Mouse (Mus musculus): ENCODE data around the gene Serpinb1c. TPM values are rescaled to one million over a fixed set of nuclear protein-coding genes. Genes with fewer than 3 reads are reported as not detected.

Gene Serpinb1c
- total RNA-seq, 1 experiment, result not detected

DNA sequence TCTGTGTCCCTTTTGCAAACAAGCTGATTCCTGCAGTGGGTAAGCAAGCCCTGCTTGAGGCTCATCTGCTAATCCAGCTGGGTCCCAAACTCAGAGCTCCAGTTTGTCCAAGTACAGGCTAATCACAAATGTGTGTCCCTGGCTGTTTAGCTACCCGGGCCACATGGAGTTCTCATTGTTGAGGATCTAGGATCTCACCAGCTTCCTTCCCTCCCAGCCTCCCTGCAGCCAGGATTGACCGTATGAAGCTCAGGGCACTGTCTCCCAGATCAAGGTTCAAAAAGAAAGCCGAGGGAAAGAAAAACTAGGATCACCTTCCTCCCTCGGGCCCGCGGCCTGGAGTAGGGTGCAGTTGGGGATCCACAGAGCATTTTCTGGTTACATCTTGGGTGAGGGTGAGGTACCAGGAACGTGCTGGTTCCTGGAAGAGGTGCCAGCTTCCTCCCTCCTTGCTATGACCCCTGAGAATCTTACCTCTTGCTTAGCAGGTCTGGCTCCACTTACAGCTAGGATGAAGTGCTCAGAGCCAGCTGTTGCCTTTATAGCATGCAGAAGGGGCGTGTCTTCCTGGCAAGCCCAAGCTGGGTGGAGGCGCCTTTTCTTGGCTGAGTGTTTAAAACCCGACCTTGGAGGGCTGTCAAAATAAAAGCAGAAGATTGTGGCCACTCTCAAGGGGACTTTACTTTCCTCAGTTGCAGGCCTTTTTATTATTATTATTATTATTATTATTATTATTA lies 47.2 kb downstream of the Serpinb1c start, which contains the start of gene Serpinb1a:
Serpinb1a (minus strand) TSS at position 518 of the 737 bp plus-strand sequence.
- H3K4me1 ChIP-seq (ENCODE audit: control insufficient read depth in 2 of 2, insufficient read depth in 2 of 2, low read length in 2 of 2, poor library complexity in 1 of 2), result peaks cover 2 to 3% of the 10 kb centered on the region in 2 experiments; a peak in 1 of 4 replicates
- no peaks in the 10 kb centered on the region for H3K9me3 ChIP-seq (ENCODE audit: control insufficient read depth, insufficient read depth, low read depth, low read length)
- TF ChIP-seq ZC3H11A (IDR thresholded peaks at IDR 0.05; ENCODE audit: borderline replicate concordance, low read depth, low read length), result no peak
- TF ChIP-seq MAFK (IDR thresholded peaks at IDR 0.05; ENCODE audit: insufficient read depth, low read depth, low read length), result no peak
- no peak for TF ChIP-seq CHD2 (IDR thresholded peaks at IDR 0.05; ENCODE audit: low read depth, low read length)
- no peak for TF ChIP-seq HCFC1 (IDR thresholded peaks at IDR 0.05; ENCODE audit: borderline replicate concordance, insufficient read depth, low read length)
- TF ChIP-seq ZNF384 (IDR thresholded peaks at IDR 0.05; ENCODE audit: low read depth, low read length), result no peak
- no peak for DNase-seq (ENCODE audit: low read depth, low spot score)
- no peak within 1 kb of the TSS for H3K9ac ChIP-seq (ENCODE audit: insufficient read depth, low read depth, low read length, poor library complexity, severe bottlenecking)
- no peak within 1 kb of the TSS for H3K27ac ChIP-seq (ENCODE audit: insufficient read depth, low read depth, low read length, poor library complexity, severe bottlenecking)
- no peaks in the 10 kb centered on the region for H3K36me3 ChIP-seq (ENCODE audit: control insufficient read depth, insufficient read depth, low read length, poor library complexity, severe bottlenecking)
- in situ Hi-C loops (cut with MboI; ENCODE audit: low sequenced_read_pairs in 2 of 2, unreplicated experiment in 2 of 2), result no loop called here
- H3K4me3 ChIP-seq (ENCODE audit: insufficient read depth in 1 of 2, low read depth in 1 of 2, low read length in 2 of 2, poor library complexity in 1 of 2, severe bottlenecking in 1 of 2), result no peak within 1 kb of the TSS

DNA sequence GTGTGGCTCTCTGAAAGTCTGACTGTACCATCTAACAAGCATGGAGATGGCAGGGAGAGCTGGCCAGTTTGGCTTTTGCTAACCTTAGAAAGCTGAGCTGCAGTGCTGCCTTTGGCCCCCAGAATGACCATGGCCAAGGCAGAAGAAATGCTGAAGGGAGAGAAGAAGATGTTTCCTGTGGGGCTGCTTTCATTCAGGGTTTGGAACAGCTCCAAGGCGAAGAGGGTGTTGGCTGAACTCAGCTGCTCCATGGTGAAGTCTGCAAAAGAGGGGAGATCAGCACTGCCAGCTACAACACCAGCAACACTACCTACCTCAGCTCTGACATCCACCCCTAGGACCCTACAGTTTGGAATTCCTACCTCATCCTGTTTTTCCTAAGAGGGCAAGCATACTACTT lies 47.9 kb downstream of the Serpinb1c start:
- Histone ChIP-seq H3K9ac (ENCODE audit: insufficient read depth, low read depth, low read length, poor library complexity, severe bottlenecking) (no peak overlapping the region), H3K9me3 (ENCODE audit: control insufficient read depth, insufficient read depth, low read depth, low read length) (no peaks in the 10 kb centered on the region), H3K36me3 (ENCODE audit: control insufficient read depth, insufficient read depth, low read length, poor library complexity, severe bottlenecking) (no peaks in the 10 kb centered on the region), H3K27ac (ENCODE audit: insufficient read depth, low read depth, low read length, poor library complexity, severe bottlenecking) (no peak overlapping the region), H3K4me3 (ENCODE audit: insufficient read depth in 1 of 2, low read depth in 1 of 2, low read length in 2 of 2, poor library complexity in 1 of 2, severe bottlenecking in 1 of 2) (no peak overlapping the region), H3K4me1 (ENCODE audit: control insufficient read depth in 2 of 2, insufficient read depth in 2 of 2, low read length in 2 of 2, poor library complexity in 1 of 2) (peaks cover 2 to 3% of the 10 kb centered on the region in 2 experiments; a peak in 1 of 4 replicates)
- TF ChIP-seq ZNF384 (IDR thresholded peaks at IDR 0.05; ENCODE audit: low read depth, low read length), result no peak
- no peak for TF ChIP-seq HCFC1 (IDR thresholded peaks at IDR 0.05; ENCODE audit: borderline replicate concordance, insufficient read depth, low read length)
- TF ChIP-seq MAFK (IDR thresholded peaks at IDR 0.05; ENCODE audit: insufficient read depth, low read depth, low read length), result no peak
- no peak for TF ChIP-seq ZC3H11A (IDR thresholded peaks at IDR 0.05; ENCODE audit: borderline replicate concordance, low read depth, low read length)
- no peak for TF ChIP-seq CHD2 (IDR thresholded peaks at IDR 0.05; ENCODE audit: low read depth, low read length)
- DNase-seq (ENCODE audit: low read depth, low spot score), result no peak
- in situ Hi-C loops (cut with MboI; ENCODE audit: low sequenced_read_pairs in 2 of 2, unreplicated experiment in 2 of 2), result no loop called here

DNA sequence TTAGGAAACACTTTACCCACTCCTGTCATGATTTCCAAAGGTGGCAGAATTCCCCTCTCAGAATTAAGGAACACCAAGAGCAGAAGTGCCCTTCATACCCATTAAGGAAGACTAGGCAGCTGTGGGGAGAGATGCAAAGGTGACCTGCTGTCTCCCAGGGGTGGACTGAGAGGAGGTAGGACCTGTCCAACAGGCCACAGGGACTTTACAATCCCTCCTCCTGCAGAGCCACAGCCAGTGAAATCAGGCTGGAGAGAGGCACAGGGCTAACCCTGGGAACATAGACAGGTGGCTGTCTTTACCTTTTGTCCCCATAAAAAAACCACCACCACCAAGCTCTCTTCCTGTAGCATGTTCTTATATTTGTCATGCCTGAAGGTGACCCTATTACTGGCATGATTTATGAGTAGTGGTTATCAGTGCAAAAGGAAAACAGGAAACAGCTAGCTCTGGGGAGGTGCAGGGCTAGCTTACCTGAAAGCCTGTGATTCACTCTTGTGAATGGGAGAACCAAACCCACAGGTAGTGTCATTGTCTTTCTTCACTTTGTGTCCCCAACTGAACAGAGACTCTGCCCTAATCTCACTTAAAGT lies 48.4 kb downstream of the Serpinb1c start:
- TF ChIP-seq HCFC1 (IDR thresholded peaks at IDR 0.05; ENCODE audit: borderline replicate concordance, insufficient read depth, low read length) (no peak), ZNF384 (IDR thresholded peaks at IDR 0.05; ENCODE audit: low read depth, low read length) (no peak), ZC3H11A (IDR thresholded peaks at IDR 0.05; ENCODE audit: borderline replicate concordance, low read depth, low read length) (no peak), CHD2 (IDR thresholded peaks at IDR 0.05; ENCODE audit: low read depth, low read length) (no peak), MAFK (IDR thresholded peaks at IDR 0.05; ENCODE audit: insufficient read depth, low read depth, low read length) (no peak)
- in situ Hi-C loops (cut with MboI; ENCODE audit: low sequenced_read_pairs in 2 of 2, unreplicated experiment in 2 of 2), result no loop called here
- DNase-seq (ENCODE audit: low read depth, low spot score), result no peak
- Histone ChIP-seq H3K4me1 (ENCODE audit: control insufficient read depth in 2 of 2, insufficient read depth in 2 of 2, low read length in 2 of 2, poor library complexity in 1 of 2) (peaks cover 2 to 3% of the 10 kb centered on the region in 2 experiments; a peak in 1 of 4 replicates), H3K9ac (ENCODE audit: insufficient read depth, low read depth, low read length, poor library complexity, severe bottlenecking) (no peak overlapping the region), H3K9me3 (ENCODE audit: control insufficient read depth, insufficient read depth, low read depth, low read length) (no peaks in the 10 kb centered on the region), H3K4me3 (ENCODE audit: insufficient read depth in 1 of 2, low read depth in 1 of 2, low read length in 2 of 2, poor library complexity in 1 of 2, severe bottlenecking in 1 of 2) (no peak overlapping the region), H3K36me3 (ENCODE audit: control insufficient read depth, insufficient read depth, low read length, poor library complexity, severe bottlenecking) (no peaks in the 10 kb centered on the region), H3K27ac (ENCODE audit: insufficient read depth, low read depth, low read length, poor library complexity, severe bottlenecking) (no peak overlapping the region)

DNA sequence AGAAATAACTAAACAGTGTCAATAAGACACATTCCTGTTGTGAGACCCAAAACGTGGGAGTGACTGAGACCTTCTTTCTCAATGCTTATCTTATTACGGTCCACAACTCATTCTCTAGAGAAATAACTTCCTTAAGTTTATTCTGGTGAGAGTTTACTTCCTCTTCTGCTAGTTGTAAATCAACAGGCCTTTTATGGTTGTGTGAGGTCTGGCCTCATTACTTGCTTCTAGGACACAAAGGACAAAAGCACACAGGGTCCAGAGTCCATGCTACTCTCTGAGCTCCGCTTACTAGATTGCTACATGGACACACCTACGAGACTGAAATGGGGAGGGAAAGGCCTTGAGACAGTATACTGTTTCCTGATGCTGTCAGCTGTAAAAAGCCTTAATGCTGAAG lies 48.9 kb downstream of the Serpinb1c start:
- in situ Hi-C loops (cut with MboI; ENCODE audit: low sequenced_read_pairs in 2 of 2, unreplicated experiment in 2 of 2), result no loop called here
- no peak overlapping the region for H3K9ac ChIP-seq (ENCODE audit: insufficient read depth, low read depth, low read length, poor library complexity, severe bottlenecking)

More for the DNA sequence above, 48.9 kb downstream of the Serpinb1c start:
- H3K36me3 ChIP-seq (ENCODE audit: control insufficient read depth, insufficient read depth, low read length, poor library complexity, severe bottlenecking), result no peaks in the 10 kb centered on the region
- no peak for TF ChIP-seq MAFK (IDR thresholded peaks at IDR 0.05; ENCODE audit: insufficient read depth, low read depth, low read length)
- no peak for TF ChIP-seq ZNF384 (IDR thresholded peaks at IDR 0.05; ENCODE audit: low read depth, low read length)
- no peak for TF ChIP-seq CHD2 (IDR thresholded peaks at IDR 0.05; ENCODE audit: low read depth, low read length)
- no peak for TF ChIP-seq ZC3H11A (IDR thresholded peaks at IDR 0.05; ENCODE audit: borderline replicate concordance, low read depth, low read length)
- no peak for TF ChIP-seq HCFC1 (IDR thresholded peaks at IDR 0.05; ENCODE audit: borderline replicate concordance, insufficient read depth, low read length)
- H3K9me3 ChIP-seq (ENCODE audit: control insufficient read depth, insufficient read depth, low read depth, low read length), result no peaks in the 10 kb centered on the region
- no peak for DNase-seq (ENCODE audit: low read depth, low spot score)
- no peak overlapping the region for H3K4me3 ChIP-seq (ENCODE audit: insufficient read depth in 1 of 2, low read depth in 1 of 2, low read length in 2 of 2, poor library complexity in 1 of 2, severe bottlenecking in 1 of 2)
- H3K4me1 ChIP-seq (ENCODE audit: control insufficient read depth in 2 of 2, insufficient read depth in 2 of 2, low read length in 2 of 2, poor library complexity in 1 of 2), result peaks cover 2 to 3% of the 10 kb centered on the region in 2 experiments; a peak in 1 of 4 replicates
- no peak overlapping the region for H3K27ac ChIP-seq (ENCODE audit: insufficient read depth, low read depth, low read length, poor library complexity, severe bottlenecking)

Data from ES-E14 (cell line).